Mouse (Mus musculus): ENCODE measurements around the gene Stra8.

- TF ChIP-seq CTCF (IDR thresholded peaks at IDR 0.05; ENCODE audit: control insufficient read depth, insufficient read depth, insufficient replicate concordance, low read depth, low read length): no peak
- no peak for TF ChIP-seq POLR2A (IDR thresholded peaks at IDR 0.05; ENCODE audit: control insufficient read depth, low read depth, low read length)
These were observed 5.5 kb upstream of the Stra8 start for GRCm38 (mm10) chr6:34914462-34914861.

Measured in testis, adult 2 months (tissue).